Mouse (Mus musculus) megakaryocyte, embryonic 14.5 days (primary cell): ENCODE measurements at regions not wholly inside any gene's neighbourhood (a gene's known extent, or its start where the extent isn't known, plus 50 kb on each side); places are given as distances from the start of the nearest gene placed in this dataset.

Experiments used
- FLI1 ChIP-seq: IDR thresholded peaks from 2 replicates; pipeline ENCODE4 v1.6.1; 2012; ENCODE audit warnings: low read length, inconsistent platforms, mixed read lengths
- GATA1 ChIP-seq: IDR thresholded peaks from 3 replicates; pipeline ENCODE4 v1.6.1; 2012; ENCODE audit warnings: mixed read lengths, low read length, inconsistent platforms, borderline replicate concordance

DNA sequence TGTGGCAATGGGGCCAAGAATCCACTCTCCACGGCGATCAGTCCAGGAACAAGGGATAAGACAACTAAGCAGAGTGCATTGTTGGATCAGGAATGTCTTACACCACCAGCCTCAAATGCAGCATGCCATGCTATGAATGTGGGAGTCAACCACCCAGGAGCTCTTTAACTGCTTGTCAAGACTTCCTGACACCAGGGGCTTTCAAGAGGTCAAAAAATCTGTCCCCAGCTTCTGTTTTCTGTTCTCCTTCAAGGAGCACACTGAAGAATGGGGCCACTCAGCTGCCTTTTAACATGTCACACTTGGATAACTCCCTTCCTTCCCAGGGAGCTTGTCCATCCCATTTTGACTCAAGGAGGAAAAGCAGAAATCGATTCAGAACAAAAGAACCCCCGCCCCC lies 642.8 kb downstream of the Nedd1 start:
- TF ChIP-seq GATA1 (no peak), FLI1 (no peak)
